Mouse (Mus musculus) neural tube, embryonic 15.5 days (tissue): ENCODE data around the gene Phb2. TPM values are rescaled to one million over a fixed set of nuclear protein-coding genes. Genes with fewer than 3 reads are reported as not detected.

ENCODE experiments used
- ATAC-seq: fragments of 200-750 bp; cut with Nextera tagmentation; 2 replicates; pipeline ENCODE4 v1.8.0; 2017; ENCODE audit warnings: mild to moderate bottlenecking, moderate TSS enrichment, moderate library complexity; ENCODE audit not compliant: low FRiP score
- H3K27ac ChIP-seq: fragments of 300-500 bp; sonication (generic); replicated peaks from 2 replicates; pipeline ENCODE4 v1.5.1; 2015; ENCODE audit warnings: mild to moderate bottlenecking, inconsistent platforms
- H3K27me3 ChIP-seq: fragments of 300-500 bp; sonication (generic); replicated peaks from 2 replicates; pipeline ENCODE4 v1.6.1; 2015; ENCODE audit warnings: inconsistent platforms
- H3K36me3 ChIP-seq: fragments of 300-500 bp; sonication (generic); 2 replicates; pipeline ENCODE4 v1.6.1; 2015; ENCODE audit warnings: inconsistent platforms
- H3K4me1 ChIP-seq: fragments of 300-500 bp; sonication (generic); 2 replicates; pipeline ENCODE4 v1.6.1; 2015; ENCODE audit warnings: inconsistent platforms
- H3K4me2 ChIP-seq: fragments of 300-500 bp; sonication (generic); 2 replicates; pipeline ENCODE4 v1.6.1; 2015; ENCODE audit warnings: inconsistent platforms, mild to moderate bottlenecking, moderate library complexity
- H3K4me3 ChIP-seq: fragments of 300-500 bp; sonication (generic); replicated peaks from 2 replicates; pipeline ENCODE4 v1.5.1; 2015; ENCODE audit warnings: mild to moderate bottlenecking, inconsistent platforms
- H3K9ac ChIP-seq: fragments of 300-500 bp; sonication (generic); replicated peaks from 2 replicates; pipeline ENCODE4 v1.6.1; 2015; ENCODE audit warnings: mild to moderate bottlenecking, inconsistent platforms
- H3K9me3 ChIP-seq: fragments of 300-500 bp; sonication (generic); replicated peaks from 2 replicates; pipeline ENCODE4 v1.6.1; 2016; ENCODE audit warnings: inconsistent platforms
- WGBS: fragments of 180-500 bp; shearing (Covaris S2); methylation state at CpG from one replicate; pipeline ENCODE4 v1.1.7; 2015; ENCODE audit warnings: mixed read lengths; 5-methylcytosine and 5-hydroxymethylcytosine counted together
- polyA plus RNA-seq: library from polyadenylated mRNA; unstranded; fragments of >200 nt; fragmentation: Nextera tagmentation; extraction: Ambion mirVana; gene quantifications from 2 replicates; pipeline ENCODE4 v1.2.1, GENCODE M21; 2015

Gene Phb2
- polyA plus RNA-seq, 1 experiment from 2014 or later: 267 TPM

DNA sequence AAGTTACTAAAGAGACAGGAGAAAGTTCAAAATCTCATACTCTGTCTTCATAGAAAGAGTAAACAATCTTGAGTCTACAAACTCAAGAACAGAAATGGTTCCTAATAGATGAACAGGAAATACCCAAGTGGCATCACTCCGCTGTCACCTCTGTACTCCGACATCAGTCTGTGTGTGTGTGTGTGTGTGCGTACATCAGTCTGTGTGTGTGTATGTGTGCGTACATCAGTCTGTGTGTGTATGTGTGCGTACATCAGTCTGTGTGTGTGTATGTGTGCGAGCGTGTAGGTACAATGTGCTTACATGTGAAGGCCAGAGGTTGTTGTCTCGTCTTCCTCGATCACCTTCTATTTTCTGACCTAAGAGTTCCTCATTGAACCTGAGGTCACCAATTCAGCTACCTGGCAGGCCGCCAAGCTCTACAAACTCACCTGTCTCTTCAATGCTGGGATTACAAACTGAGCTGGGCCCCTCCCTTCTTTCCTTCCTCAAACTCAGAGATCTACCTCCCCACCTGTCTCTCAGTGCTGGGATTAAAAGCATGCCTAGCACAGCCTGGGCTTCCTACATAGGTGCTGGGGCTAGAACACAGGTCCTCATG is 3.7 kb upstream of the Phb2 start:
- Histone ChIP-seq H3K4me3 (no peak overlapping the region), H3K27ac (no peak overlapping the region), H3K9ac (no peak overlapping the region), H3K27me3 (no peaks in the 10 kb centered on the region), H3K4me1 (peaks cover 33% of the 10 kb centered on the region), H3K4me2 (no peak overlapping the region), H3K36me3 (peaks cover 32% of the 10 kb centered on the region), H3K9me3 (no peaks in the 10 kb centered on the region)
- WGBS: 96% methylated on average over 10 of the region's 10 CpGs
- no peak for ATAC-seq

DNA sequence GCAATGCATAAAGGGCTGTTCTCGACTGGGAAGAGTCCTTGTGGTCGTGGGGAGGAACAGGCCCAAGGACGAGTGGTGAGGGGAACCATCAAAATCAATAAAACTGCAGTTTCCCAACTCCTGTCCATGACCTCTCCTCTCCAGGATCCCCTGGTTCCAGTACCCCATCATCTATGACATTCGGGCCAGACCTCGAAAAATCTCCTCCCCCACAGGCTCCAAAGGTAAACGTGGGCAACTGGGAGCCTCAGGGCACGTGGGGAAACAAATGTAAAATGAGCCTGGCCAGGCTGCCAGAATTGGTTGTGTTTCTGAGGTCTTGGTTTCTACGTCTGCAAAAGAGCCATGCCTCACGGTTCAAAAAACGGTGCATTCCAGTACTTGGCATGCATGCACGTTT is 782 bp downstream of the Phb2 start:
- Histone ChIP-seq H3K27me3 (no peaks in the 10 kb centered on the region), H3K9me3 (no peaks in the 10 kb centered on the region), H3K4me3 (peak overlapping the region; percentile 97), H3K36me3 (peaks cover 38% of the 10 kb centered on the region), H3K4me1 (peaks cover 48% of the 10 kb centered on the region), H3K4me2 (peak overlapping the region; percentile 97), H3K9ac (peak overlapping the region; percentile 87), H3K27ac (no peak overlapping the region)
- WGBS: 24% methylated on average over 11 of the region's 11 CpGs
- ATAC-seq: no peak

DNA sequence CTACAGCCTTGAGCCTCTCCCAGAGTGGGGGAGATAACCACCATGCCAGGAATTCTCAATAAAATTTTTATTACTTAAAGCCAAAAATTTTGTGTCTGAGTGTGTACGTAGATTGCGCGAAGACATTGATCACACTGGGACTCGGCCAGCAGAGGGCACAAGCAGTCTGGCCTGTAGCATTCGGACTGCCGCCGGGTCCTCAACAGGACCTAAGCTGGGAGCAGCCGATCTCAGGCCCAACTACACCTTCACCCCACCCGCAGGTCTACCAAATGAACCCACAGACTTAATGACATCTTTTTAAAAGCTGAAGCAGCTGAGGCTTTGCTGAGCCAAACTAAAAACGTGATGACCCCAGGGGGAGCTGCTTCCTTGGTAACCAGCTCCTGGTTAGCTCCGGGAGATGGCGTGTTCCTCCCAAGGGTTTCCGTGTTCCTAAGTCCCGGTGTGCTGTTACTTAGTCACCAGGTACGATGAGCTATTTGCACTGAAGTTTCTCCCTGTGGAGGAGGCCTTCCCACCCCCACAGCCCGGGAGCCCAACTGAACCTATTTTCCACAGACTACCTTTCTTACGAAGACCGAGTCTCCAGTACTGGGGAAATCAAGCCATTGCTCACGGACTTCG is 4.8 kb downstream of the Phb2 start:
- no peaks in the 10 kb centered on the region for H3K9me3 ChIP-seq
- H3K27ac ChIP-seq: no peak overlapping the region
- H3K4me3 ChIP-seq: no peak overlapping the region
- 69% methylated on average over 20 of the region's 20 CpGs for WGBS
- H3K4me1 ChIP-seq: peaks cover 24% of the 10 kb centered on the region
- H3K4me2 ChIP-seq: no peak overlapping the region
- no peaks in the 10 kb centered on the region for H3K27me3 ChIP-seq
- H3K9ac ChIP-seq: no peak overlapping the region
- no peak for ATAC-seq
- H3K36me3 ChIP-seq: peaks cover 35% of the 10 kb centered on the region

DNA sequence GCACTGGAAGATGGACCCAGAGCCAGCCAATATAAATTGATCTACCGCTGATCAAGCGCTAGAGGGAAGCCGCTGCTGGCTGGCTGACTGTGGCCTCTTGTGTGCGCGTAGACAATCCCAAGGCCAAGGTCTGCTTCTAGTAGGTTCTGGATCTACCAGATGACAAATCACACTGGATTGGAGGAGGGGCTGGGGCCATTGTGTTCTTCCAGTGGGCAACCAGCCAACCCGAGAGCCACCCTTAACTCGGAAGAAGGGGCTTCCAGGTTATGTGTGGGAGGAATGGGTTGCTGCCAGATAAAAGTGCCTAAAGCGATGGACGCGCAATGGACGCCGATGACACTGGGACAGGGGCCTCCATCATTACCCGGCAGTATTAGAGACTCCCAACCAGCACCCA is 5.8 kb downstream of the Phb2 start:
- Histone ChIP-seq H3K9ac (no peak overlapping the region), H3K4me2 (no peak overlapping the region), H3K27me3 (no peaks in the 10 kb centered on the region), H3K9me3 (no peaks in the 10 kb centered on the region), H3K4me1 (peaks cover 20% of the 10 kb centered on the region), H3K27ac (no peak overlapping the region), H3K4me3 (no peak overlapping the region), H3K36me3 (peaks cover 35% of the 10 kb centered on the region)
- WGBS: 83% methylated on average over 13 of the region's 13 CpGs
- no peak for ATAC-seq

DNA sequence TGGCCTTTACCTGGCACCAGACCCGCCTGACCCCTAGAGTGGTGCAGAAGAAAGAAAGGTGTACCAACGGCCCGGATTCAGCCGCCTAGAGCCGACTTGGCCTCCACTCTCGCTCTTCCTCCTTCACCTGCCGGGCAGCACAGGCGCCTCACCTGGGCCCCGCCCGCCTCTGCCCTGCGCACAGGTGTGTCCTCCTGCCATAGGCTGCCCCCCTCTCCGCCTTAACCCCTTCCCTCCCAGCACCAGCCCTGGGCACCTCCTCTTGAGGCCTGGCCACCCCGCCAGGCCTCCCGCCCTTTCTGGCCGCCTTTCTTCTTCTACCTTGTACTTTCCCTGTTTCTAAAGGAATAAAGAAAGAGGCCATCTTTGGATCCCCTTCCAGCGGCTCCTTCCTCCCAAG is 6.6 kb downstream of the Phb2 start:
- 67% methylated on average over 16 of the region's 16 CpGs for WGBS
- ATAC-seq: no peak

DNA sequence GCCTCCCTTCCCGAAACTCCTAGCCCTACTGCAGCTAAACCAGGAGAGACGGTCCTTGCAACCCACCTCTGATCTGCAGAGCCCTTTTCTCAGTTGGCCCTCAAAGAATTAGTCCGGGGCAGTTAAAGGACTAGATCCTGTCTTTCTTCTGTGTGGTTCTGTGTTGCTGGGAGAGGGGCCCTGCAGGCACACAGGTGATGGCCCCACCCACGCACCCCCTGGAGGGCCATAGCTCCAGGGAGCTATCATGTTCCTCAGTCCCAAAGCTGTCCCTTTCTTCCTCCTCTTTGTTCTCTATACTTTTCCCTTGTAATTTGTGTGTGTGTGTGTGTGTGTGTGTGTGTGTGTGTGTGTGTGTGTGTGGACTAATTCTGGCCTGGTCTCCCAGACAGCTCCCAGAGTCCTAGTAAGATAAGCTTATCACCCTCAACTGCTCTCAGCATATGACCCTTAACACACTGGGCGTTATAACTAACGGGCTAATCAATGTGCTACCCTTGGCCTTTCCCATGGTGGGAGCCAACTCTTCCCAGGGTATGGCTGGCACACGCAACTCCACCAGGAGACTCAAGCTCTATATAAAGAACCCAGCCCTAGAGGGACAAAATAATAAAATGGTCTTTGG is 7.3 kb downstream of the Phb2 start:
- ATAC-seq: no peak
- no peak overlapping the region for H3K4me2 ChIP-seq
- H3K9me3 ChIP-seq: no peaks in the 10 kb centered on the region
- no peak overlapping the region for H3K9ac ChIP-seq
- no peak overlapping the region for H3K4me3 ChIP-seq
- H3K27ac ChIP-seq: no peak overlapping the region
- WGBS: 82% methylated on average over 7 of the region's 7 CpGs
- peaks cover 5% of the 10 kb centered on the region for H3K4me1 ChIP-seq
- no peaks in the 10 kb centered on the region for H3K27me3 ChIP-seq
- peaks cover 29% of the 10 kb centered on the region for H3K36me3 ChIP-seq

More for the DNA sequence above, 6.6 kb downstream of the Phb2 start:
- Histone ChIP-seq H3K36me3 (peaks cover 35% of the 10 kb centered on the region), H3K4me2 (no peak overlapping the region), H3K4me1 (peaks cover 12% of the 10 kb centered on the region), H3K27me3 (no peaks in the 10 kb centered on the region), H3K9me3 (no peaks in the 10 kb centered on the region), H3K4me3 (no peak overlapping the region), H3K9ac (no peak overlapping the region), H3K27ac (no peak overlapping the region)

DNA sequence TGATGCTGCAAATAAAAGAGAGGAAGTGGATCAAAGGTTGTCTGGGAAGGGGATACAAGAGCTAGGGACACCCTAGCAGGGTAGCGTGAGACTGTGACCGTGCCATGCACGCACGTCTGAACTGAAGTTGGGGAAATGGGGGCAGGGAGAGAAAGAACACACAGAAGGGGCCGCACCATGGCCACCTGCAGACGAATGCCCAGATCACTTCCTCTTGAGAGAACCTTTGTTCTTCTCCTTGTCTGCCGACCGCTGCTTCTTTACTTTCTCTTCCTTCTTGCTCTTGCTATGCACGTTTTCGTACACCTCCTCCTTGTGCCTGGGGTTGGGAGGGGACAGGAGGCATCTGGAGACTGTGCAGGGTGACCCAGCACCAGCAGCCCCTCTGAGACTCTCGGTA is 8.8 kb downstream of the Phb2 start:
- H3K27me3 ChIP-seq: no peaks in the 10 kb centered on the region
- no peak overlapping the region for H3K4me3 ChIP-seq
- H3K9ac ChIP-seq: no peak overlapping the region
- H3K27ac ChIP-seq: no peak overlapping the region
- no peak for ATAC-seq
- peaks cover 15% of the 10 kb centered on the region for H3K36me3 ChIP-seq
- no peaks in the 10 kb centered on the region for H3K9me3 ChIP-seq
- H3K4me1 ChIP-seq: no peaks in the 10 kb centered on the region
- H3K4me2 ChIP-seq: no peak overlapping the region
- WGBS: 70% methylated on average over 11 of the region's 11 CpGs

DNA sequence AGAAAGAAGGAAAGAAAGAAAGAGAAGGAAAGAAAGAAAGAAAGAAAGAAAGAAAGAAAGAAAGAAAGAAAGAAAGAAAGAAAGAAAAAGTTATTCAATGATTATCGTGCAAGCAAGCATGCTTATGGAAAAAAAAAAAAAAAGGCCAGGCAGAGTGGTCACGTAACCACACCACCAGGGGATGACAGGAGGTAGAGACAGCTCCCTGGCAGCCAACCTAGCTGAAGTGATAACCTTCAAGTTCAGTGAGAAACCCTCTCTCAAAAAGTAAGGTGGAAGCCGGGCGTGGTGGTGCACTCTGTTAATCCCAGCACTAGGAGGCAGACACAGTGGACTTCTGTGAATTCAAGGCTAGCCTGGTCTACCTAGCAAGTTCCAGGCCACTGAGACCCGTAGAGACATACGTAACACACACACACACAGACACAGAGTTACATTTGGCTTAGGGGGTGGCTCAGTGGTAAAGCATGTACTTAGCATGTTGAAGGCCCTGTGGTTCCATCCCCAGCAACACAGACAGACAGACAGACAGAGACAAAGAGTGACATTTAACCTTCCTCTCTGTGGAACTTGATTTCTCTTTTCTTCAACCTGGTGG is 10.8 kb downstream of the Phb2 start:
- Histone ChIP-seq H3K27ac (no peak overlapping the region), H3K9ac (no peak overlapping the region), H3K4me1 (no peaks in the 10 kb centered on the region), H3K4me3 (no peak overlapping the region), H3K4me2 (no peak overlapping the region), H3K27me3 (no peaks in the 10 kb centered on the region), H3K9me3 (no peaks in the 10 kb centered on the region), H3K36me3 (no peaks in the 10 kb centered on the region)
- ATAC-seq: no peak
- 86% methylated on average over 6 of the region's 6 CpGs for WGBS

DNA sequence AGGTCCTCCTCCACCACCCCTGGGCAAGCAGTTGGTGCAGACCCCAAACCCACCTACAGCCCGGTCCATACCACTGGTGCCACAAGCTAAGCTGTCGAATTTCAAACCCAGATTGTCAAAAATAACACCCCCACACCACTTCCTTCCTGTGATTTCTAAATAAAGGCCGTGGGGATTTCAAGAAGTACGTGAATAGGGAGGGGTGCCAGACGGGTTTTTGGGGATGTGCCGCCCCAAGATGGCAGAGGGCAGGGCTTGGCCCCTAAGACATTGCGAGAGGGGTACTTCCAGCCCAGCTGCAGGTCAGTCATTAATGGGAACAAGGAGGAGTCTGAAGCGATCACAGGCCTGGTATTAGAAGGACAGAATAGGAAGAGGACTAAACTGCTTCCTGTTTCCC is 11.4 kb downstream of the Phb2 start:
- ATAC-seq: no peak
- H3K9me3 ChIP-seq: no peaks in the 10 kb centered on the region
- H3K4me2 ChIP-seq: no peak overlapping the region
- no peak overlapping the region for H3K27ac ChIP-seq
- no peak overlapping the region for H3K4me3 ChIP-seq
- no peak overlapping the region for H3K9ac ChIP-seq
- H3K36me3 ChIP-seq: no peaks in the 10 kb centered on the region
- 81% methylated on average over 8 of the region's 8 CpGs for WGBS
- H3K4me1 ChIP-seq: no peaks in the 10 kb centered on the region
- H3K27me3 ChIP-seq: no peaks in the 10 kb centered on the region

DNA sequence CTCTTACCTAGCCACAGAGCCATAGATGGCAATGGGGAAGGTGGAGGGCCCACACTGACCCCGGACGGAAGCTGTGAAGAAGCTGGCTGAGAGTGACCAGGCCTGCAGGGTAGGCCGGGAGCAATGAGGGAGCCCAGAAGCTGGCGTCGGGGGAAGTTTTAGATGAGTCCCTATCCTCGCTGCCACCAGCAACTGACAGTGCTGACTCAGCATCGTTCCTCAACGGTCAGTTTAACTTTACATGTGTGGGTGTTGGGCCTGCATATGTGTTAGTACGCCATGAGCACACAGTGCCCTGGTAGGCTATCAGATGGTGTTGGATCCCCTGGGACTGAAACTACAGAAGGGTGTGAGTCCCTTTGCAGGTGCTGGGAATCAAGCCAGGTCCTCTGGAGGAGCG is 12.3 kb downstream of the Phb2 start:
- no peaks in the 10 kb centered on the region for H3K4me1 ChIP-seq
- 89% methylated on average over 10 of the region's 10 CpGs for WGBS
- no peaks in the 10 kb centered on the region for H3K27me3 ChIP-seq
- H3K9me3 ChIP-seq: no peaks in the 10 kb centered on the region
- no peak overlapping the region for H3K9ac ChIP-seq
- no peak overlapping the region for H3K4me2 ChIP-seq
- H3K36me3 ChIP-seq: no peaks in the 10 kb centered on the region
- H3K4me3 ChIP-seq: no peak overlapping the region
- H3K27ac ChIP-seq: no peak overlapping the region
- no peak for ATAC-seq

DNA sequence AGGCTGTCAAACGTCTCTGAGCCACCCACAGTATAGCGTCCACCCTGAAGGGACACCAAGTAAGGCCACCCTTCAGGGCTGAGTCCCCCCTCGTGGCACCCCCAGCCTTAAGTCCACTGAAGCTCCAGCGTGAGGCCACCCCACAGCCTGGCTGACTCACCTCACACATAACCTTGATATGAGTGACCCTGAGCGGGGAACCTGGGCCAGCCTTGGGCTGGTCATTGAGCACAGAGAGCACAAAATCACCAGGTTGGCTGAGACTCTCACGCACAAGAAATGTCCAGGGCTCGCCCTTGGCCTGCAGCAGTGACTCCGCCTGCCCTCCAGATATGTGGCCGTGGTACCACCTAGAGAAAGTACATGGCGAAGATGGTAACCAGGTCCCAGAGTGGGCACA is 16.5 kb downstream of the Phb2 start:
- Histone ChIP-seq H3K4me2 (no peak overlapping the region), H3K27me3 (no peaks in the 10 kb centered on the region), H3K27ac (no peak overlapping the region), H3K4me3 (no peak overlapping the region), H3K9me3 (no peaks in the 10 kb centered on the region), H3K36me3 (no peaks in the 10 kb centered on the region), H3K9ac (no peak overlapping the region), H3K4me1 (no peaks in the 10 kb centered on the region)
- 89% methylated on average over 10 of the region's 10 CpGs for WGBS
- no peak for ATAC-seq
